Mouse (Mus musculus) right cerebral cortex, postnatal 10 days (tissue): ENCODE results near the gene Guk1.

Experiments used
- DNase-seq, 2 experiments: peaks; one replicate each; pipeline ENCODE4 v3.0.0; 2021; ENCODE audit warnings: low spot score in 2 of 2

The Guk1 gene

GRCm38 (mm10) chr11:59163255-59164236, 28.5 kb downstream of the Guk1 start, which contains the start of gene Iba57:
Gene Iba57 (minus strand): TSS chr11:59163739.
- DNase-seq, result peak; percentile 99

- DNase-seq, result peak in 1 of 2 experiments; percentile 36
Measured at GRCm38 (mm10) chr11:59162443-59163254, 29.4 kb downstream of the Guk1 start.

GRCm38 (mm10) chr11:59161398-59161797, 30.6 kb downstream of the Guk1 start:
- DNase-seq, result no peak

DNA sequence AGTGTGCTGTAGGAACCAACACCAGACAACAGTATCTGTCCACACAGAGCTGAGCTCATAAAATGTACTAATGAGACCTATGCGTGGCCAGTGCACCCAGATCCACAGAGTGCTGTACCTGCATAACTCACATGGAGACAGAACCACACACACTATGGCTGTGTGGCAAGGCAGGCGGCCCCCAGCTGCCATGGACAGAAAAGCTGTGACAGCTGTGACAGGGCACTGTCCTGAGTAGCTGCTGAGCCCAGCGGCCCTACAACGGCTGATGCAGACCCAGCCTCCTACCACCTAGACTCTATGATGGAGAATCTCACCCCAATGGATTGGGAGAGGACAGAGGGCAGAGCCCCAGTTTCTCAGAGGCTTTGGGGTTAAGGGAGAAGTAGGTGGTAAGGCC, 32.5 kb downstream of the Guk1 start:
- no peak for DNase-seq

- no peak for DNase-seq
Measured at GRCm38 (mm10) chr11:59159099-59159498, 32.9 kb downstream of the Guk1 start.

DNA sequence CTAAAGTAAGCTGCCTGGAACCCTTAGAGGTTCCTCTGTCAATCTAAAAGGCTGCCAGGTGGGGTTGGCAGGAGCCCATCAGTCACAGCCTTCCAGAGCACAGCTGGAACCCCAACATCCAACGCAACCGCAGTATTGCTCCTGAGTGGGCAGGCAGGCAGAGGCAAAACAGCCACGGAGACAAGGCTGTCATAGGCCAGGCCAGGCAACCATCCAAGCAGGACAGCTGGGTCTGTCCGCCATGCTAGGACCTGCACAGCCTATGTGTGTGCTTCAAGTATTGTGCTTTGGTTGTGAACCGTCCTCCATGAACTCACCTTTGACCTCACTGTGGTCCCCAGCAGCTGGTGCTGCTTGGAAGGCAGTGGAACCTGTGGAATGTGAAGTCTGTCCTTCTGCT, 36.1 kb downstream of the Guk1 start:
- DNase-seq, result no peak

GRCm38 (mm10) chr11:59154220-59154619, 37.8 kb downstream of the Guk1 start:
- no peak for DNase-seq

- no peak for DNase-seq
Measured at GRCm38 (mm10) chr11:59151729-59152128, 40.3 kb downstream of the Guk1 start.

DNA sequence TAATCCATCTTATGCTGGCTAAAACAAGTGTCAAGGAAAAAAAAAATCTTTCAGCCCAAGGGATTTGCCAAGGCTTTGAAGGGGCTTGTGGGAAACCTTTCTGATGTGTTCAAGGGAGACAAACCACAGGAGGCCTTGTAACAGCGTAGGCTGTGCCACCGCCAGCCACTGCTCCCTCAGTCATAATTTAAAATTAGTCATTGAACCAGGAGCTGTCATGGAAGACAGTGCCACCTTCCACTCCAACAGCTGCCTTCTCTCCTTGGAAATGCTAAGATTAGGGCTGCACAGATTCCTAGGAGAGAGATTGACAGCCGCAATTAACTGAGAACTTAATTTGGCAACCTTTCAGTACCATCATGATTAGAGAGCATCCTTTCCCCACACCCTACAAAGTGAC, 42.7 kb downstream of the Guk1 start:
- no peak for DNase-seq

GRCm38 (mm10) chr11:59142962-59143361, 49.0 kb downstream of the Guk1 start:
- DNase-seq, result no peak

- DNase-seq, result no peak
Measured at GRCm38 (mm10) chr11:59141772-59142370, 50.1 kb downstream of the Guk1 start.

DNA sequence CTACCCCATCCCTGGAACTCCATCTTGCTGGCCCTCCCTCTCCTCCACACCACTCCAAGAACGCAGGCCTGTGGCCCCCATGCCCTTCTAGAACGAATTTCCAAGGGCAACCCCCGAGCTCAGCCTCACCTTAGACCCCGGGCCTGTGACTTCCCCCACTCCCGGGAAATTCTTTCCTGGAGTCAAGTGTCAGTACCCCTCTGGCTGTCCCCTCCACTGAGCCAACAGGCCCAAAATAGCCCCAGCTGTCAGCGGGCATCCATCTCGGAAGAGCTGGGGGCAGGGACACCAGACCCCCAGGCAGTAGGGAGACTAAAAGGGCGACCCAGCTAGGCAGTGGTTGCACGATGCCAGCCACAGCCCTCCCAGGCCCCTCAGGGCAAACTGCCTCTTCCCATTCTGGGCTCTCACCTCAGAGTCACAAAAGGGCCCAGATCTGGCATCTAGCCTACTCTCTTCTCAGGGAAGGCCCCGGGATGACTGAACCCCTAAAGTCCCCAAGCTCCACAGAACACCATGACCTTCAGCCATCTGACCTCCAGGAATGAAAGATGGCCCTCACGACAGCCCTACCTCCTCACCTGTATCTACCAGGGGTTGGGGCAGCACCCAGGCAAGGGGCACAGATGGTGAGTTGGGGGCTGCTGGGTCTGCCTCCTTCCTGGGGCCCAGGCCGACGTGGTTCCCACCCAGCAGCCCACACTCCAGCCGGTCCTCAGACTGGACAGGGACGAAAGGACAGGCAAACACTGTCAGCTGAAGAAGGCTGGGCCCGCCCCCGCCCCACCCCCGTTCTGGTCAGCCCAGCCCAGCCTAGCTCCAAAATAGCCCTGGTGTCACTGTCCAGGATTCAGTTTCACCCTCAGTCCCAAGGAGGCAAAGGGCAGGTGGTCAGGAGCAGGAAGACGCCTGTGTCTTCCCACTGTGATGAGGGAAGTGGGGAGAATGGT, 53.2 kb downstream of the Guk1 start:
- no peak for DNase-seq

- no peak for DNase-seq
Measured at GRCm38 (mm10) chr11:59136994-59137706, 54.9 kb downstream of the Guk1 start.

- no peak for DNase-seq
Measured at GRCm38 (mm10) chr11:59135904-59136452, 56.0 kb downstream of the Guk1 start, which contains the start of gene Obscn. Gene Obscn (minus strand): TSS chr11:59136402.

DNA sequence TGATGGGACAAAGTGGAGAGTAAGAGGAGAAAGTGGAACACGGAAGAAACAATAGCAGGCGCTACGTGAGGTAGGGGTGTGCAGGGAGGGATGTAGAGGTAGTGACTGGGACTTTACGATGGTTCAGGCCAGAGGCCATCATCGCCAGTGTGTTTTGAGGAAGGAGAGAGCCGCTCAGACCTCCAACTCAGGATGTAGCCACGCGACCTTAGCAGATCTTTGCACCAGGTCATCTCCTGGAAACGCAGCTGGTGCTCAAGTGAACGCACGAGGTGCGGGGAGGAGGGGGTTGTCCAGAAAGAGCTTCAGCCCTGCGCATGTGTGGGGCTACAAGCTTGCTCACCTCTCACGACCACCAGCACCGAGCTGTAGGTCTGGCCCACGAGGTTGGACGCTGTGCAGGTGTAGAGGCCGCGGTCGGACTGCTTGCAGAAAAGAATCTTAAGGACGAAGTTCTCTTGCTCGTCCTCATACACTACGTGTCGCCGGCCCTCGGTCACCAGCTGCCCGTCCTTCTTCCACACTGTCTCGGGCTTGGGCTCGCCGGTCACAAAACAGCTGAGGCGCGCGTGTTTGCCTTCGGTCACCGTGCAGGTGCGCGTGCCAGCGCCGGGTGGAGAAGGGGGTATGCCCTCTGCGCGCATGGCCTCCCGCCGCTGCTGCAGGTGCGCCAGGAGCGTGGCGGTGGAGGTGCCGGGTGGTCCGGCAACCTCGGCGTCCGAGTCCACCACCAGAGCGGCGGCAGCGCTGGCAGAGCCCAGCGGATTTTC, 56.8 kb downstream of the Guk1 start:
- no peak for DNase-seq

DNA sequence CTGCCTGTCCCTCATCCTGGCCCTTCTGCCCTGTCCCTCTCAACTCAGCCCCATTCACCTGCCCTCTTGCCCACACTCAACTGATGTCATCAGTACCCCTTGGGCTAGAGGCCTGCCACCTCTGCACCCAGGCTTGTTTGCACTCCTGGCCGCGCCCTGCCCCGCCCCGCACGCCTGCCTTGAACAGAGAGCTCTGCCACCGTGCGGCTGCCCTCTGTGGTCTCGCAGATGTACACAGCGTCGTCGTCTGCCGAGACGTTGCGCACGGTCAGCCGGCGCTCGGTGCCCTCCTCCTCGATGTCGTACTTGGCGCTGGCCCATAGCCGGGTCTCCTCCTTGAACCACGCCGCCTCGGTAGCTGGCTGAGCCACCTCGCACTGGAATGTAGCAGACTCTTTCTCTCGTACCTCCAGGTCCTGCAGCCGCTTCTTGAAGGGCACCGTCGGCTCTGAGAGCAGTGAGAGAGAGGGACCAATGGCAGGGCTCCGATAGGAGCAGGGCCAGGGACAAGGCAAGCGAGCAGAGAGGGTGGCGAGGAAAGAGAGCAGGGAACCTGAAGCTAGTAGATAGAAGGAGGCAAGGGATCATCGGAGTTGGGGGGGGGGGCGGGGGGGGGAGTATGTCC, 57.5 kb downstream of the Guk1 start:
- DNase-seq, result no peak
